Comparison of ENCODE assay signal across 7 mouse cellular contexts in genomic region chr14:54884022-54884712, GRCm38 (mm10). TPM values are rescaled to one million over a fixed set of nuclear protein-coding genes. Genes with fewer than 3 reads are reported as not detected.
DNase-seq lines count a peak whose midpoint lies in the region; ATAC-seq and TF ChIP-seq lines count a peak whose summit lies in the region.

No protein-coding gene starts in this region.

- peaks cover 8% of the 10 kb centered on the region; the same call in 1 of the 2 replicates for H3K4me1 ChIP-seq in lung, adult 2 months (ENCODE audit: control insufficient read depth, insufficient read depth, low read length)
- H3K4me1 ChIP-seq in embryonic facial prominence, embryonic 15.5 days, result peaks cover 24% of the 10 kb centered on the region
- H3K4me1 ChIP-seq in intestine, postnatal 0 days (replicated peaks; ENCODE audit: control insufficient read depth, insufficient read depth, low read length), result peaks cover 3% of the 10 kb centered on the region; the same call in 1 of the 2 replicates
- H3K4me1 ChIP-seq in neural tube, embryonic 15.5 days, result peaks cover 31% of the 10 kb centered on the region

- H3K9ac ChIP-seq in embryonic facial prominence, embryonic 15.5 days, result peak overlapping the region; percentile 75
- H3K9ac ChIP-seq in intestine, postnatal 0 days (ENCODE audit: low read depth, low read length), result peak overlapping the region; percentile 84
- peak overlapping the region; percentile 85 for H3K9ac ChIP-seq in neural tube, embryonic 15.5 days (replicated peaks)

- DNase-seq in lung, adult 2 months, result no peak
- no peak for DNase-seq in lung, postnatal 25 days (ENCODE audit: low spot score)
- DNase-seq in adipocyte (ENCODE audit: low spot score), result no peak
- no peak for DNase-seq in right cerebral cortex, postnatal 36 days (ENCODE audit: low spot score in 2 of 2)

- peak overlapping the region; percentile 86 for H3K4me3 ChIP-seq in lung, adult 2 months (replicated peaks; ENCODE audit: extremely low read depth, low read depth, low read length)
- peak overlapping the region; percentile 70 for H3K4me3 ChIP-seq in embryonic facial prominence, embryonic 15.5 days (replicated peaks)
- peak overlapping the region; percentile 73 for H3K4me3 ChIP-seq in intestine, postnatal 0 days (ENCODE audit: low read depth, low read length)
- peak overlapping the region; percentile 73 for H3K4me3 ChIP-seq in neural tube, embryonic 15.5 days (replicated peaks)

- 26% methylated on average over 21 of the region's 21 CpGs for WGBS in lung, adult 2 months
- WGBS in embryonic facial prominence, embryonic 15.5 days, result 27% methylated on average over 20 of the region's 21 CpGs
- WGBS in intestine, postnatal 0 days, result 11% methylated on average over 21 of the region's 21 CpGs
- WGBS in neural tube, embryonic 15.5 days, result 35% methylated on average over 21 of the region's 21 CpGs

- peak overlapping the region; percentile 77 for H3K4me2 ChIP-seq in embryonic facial prominence, embryonic 15.5 days (replicated peaks)
- peak overlapping the region; percentile 83 for H3K4me2 ChIP-seq in intestine, postnatal 0 days (replicated peaks; ENCODE audit: low read depth)
- peak overlapping the region; percentile 68 for H3K4me2 ChIP-seq in neural tube, embryonic 15.5 days

- peaks cover 17% of the 10 kb centered on the region; the same call in 1 of the 2 replicates for H3K36me3 ChIP-seq in embryonic facial prominence, embryonic 15.5 days
- peaks cover 21% of the 10 kb centered on the region; the same call in 1 of the 2 replicates for H3K36me3 ChIP-seq in intestine, postnatal 0 days (ENCODE audit: control insufficient read depth, insufficient read depth)
- H3K36me3 ChIP-seq in neural tube, embryonic 15.5 days, result peaks cover 12% of the 10 kb centered on the region; the same call in 1 of the 2 replicates

- TF ChIP-seq POLR2A in lung, adult 2 months (IDR thresholded peaks at IDR 0.05; ENCODE audit: borderline replicate concordance, extremely low read depth, low read depth, low read length), result no peak

- H3K27me3 ChIP-seq in embryonic facial prominence, embryonic 15.5 days, result no peaks in the 10 kb centered on the region
- no peaks in the 10 kb centered on the region for H3K27me3 ChIP-seq in intestine, postnatal 0 days (replicated peaks; ENCODE audit: control insufficient read depth, insufficient read depth, low read length)
- no peaks in the 10 kb centered on the region for H3K27me3 ChIP-seq in neural tube, embryonic 15.5 days (replicated peaks)

- peak overlapping the region; percentile 95 for H3K27ac ChIP-seq in embryonic facial prominence, embryonic 15.5 days (replicated peaks)
- peak overlapping the region; percentile 93 for H3K27ac ChIP-seq in intestine, postnatal 0 days (ENCODE audit: low read depth, low read length)
- peak overlapping the region; percentile 93 for H3K27ac ChIP-seq in neural tube, embryonic 15.5 days (replicated peaks)

- ATAC-seq in embryonic facial prominence, embryonic 15.5 days (ENCODE audit: insufficient number of reproducible peaks, low FRiP score, low TSS enrichment, low read depth), result no peak
- ATAC-seq in intestine, postnatal 0 days, result no peak; the same call in 1 of the 2 replicates
- no peak for ATAC-seq in neural tube, embryonic 15.5 days (ENCODE audit: low FRiP score)

- no peaks in the 10 kb centered on the region for H3K9me3 ChIP-seq in embryonic facial prominence, embryonic 15.5 days (replicated peaks)
- no peaks in the 10 kb centered on the region for H3K9me3 ChIP-seq in intestine, postnatal 0 days (ENCODE audit: control insufficient read depth)
- H3K9me3 ChIP-seq in neural tube, embryonic 15.5 days (replicated peaks), result no peaks in the 10 kb centered on the region

- TF ChIP-seq CTCF in lung, adult 2 months (IDR thresholded peaks at IDR 0.05; ENCODE audit: insufficient read depth, low read length), result no peak
- TF ChIP-seq CTCF in intestine, postnatal 0 days (IDR thresholded peaks at IDR 0.05; ENCODE audit: low read depth), result no peak

RNA-seq across cellular contexts. Expression of gene Gm20521, which starts 0.9 kb away (rescaled TPM):
- polyA plus RNA-seq in lung, adult 2 months (2012; rRNA removed), result 6.8 TPM in 1 of 2 replicates, not detected in the other
- polyA plus RNA-seq in embryonic facial prominence, embryonic 15.5 days (2015; fragmentation: Nextera tagmentation; extraction: Ambion mirVana), result not detected in 2 replicates
- 1.8 and 1.9 TPM in 2 replicates for polyA plus RNA-seq in intestine, postnatal 0 days (2015; fragmentation: Nextera tagmentation; extraction: Ambion mirVana)
- polyA plus RNA-seq in neural tube, embryonic 15.5 days (2015; fragmentation: Nextera tagmentation; extraction: Ambion mirVana), result not detected in 2 replicates

RNA-seq across cellular contexts. Expression of gene Bcl2l2, which starts 1.0 kb away (rescaled TPM):
- 69.3 and 70.1 TPM in 2 replicates for polyA plus RNA-seq in lung, adult 2 months (2012; rRNA removed)
- 4.1 and 5.0 TPM in 2 replicates for polyA plus RNA-seq in embryonic facial prominence, embryonic 15.5 days (2015; fragmentation: Nextera tagmentation; extraction: Ambion mirVana)
- polyA plus RNA-seq in intestine, postnatal 0 days (2015; fragmentation: Nextera tagmentation; extraction: Ambion mirVana), result 8.0 and 9.3 TPM in 2 replicates
- polyA plus RNA-seq in neural tube, embryonic 15.5 days (2015; fragmentation: Nextera tagmentation; extraction: Ambion mirVana), result 3.4 and 4.0 TPM in 2 replicates

RNA-seq across cellular contexts. Expression of gene Ppp1r3e, which starts 6.8 kb away (rescaled TPM):
- polyA plus RNA-seq in lung, adult 2 months (2012; rRNA removed), result 17.8 and 24.4 TPM in 2 replicates
- 0.83 and 1.2 TPM in 2 replicates for polyA plus RNA-seq in embryonic facial prominence, embryonic 15.5 days (2015; fragmentation: Nextera tagmentation; extraction: Ambion mirVana)
- polyA plus RNA-seq in intestine, postnatal 0 days (2015; fragmentation: Nextera tagmentation; extraction: Ambion mirVana), result 3.8 and 4.1 TPM in 2 replicates
- 4.0 and 4.1 TPM in 2 replicates for polyA plus RNA-seq in neural tube, embryonic 15.5 days (2015; fragmentation: Nextera tagmentation; extraction: Ambion mirVana)

RNA-seq across cellular contexts. Expression of gene Pabpn1, which starts 8.1 kb away (rescaled TPM):
- polyA plus RNA-seq in lung, adult 2 months (2012; rRNA removed), result 77.5 and 112 TPM in 2 replicates
- 124 and 125 TPM in 2 replicates for polyA plus RNA-seq in embryonic facial prominence, embryonic 15.5 days (2015; fragmentation: Nextera tagmentation; extraction: Ambion mirVana)
- 60.9 and 64.1 TPM in 2 replicates for polyA plus RNA-seq in intestine, postnatal 0 days (2015; fragmentation: Nextera tagmentation; extraction: Ambion mirVana)
- 148 and 158 TPM in 2 replicates for polyA plus RNA-seq in neural tube, embryonic 15.5 days (2015; fragmentation: Nextera tagmentation; extraction: Ambion mirVana)

RNA-seq across cellular contexts. Expression of gene Homez, which starts 13.4 kb away (rescaled TPM):
- polyA plus RNA-seq in lung, adult 2 months (2012; rRNA removed), result 3.3 and 5.3 TPM in 2 replicates
- polyA plus RNA-seq in embryonic facial prominence, embryonic 15.5 days (2015; fragmentation: Nextera tagmentation; extraction: Ambion mirVana), result 9.7 and 10.1 TPM in 2 replicates
- 6.0 and 7.3 TPM in 2 replicates for polyA plus RNA-seq in intestine, postnatal 0 days (2015; fragmentation: Nextera tagmentation; extraction: Ambion mirVana)
- polyA plus RNA-seq in neural tube, embryonic 15.5 days (2015; fragmentation: Nextera tagmentation; extraction: Ambion mirVana), result 10.6 and 14.5 TPM in 2 replicates
